Mouse (Mus musculus) liver, embryonic 14.5 days (tissue): ENCODE measurements around the gene Mras. TPM values are rescaled to one million over a fixed set of nuclear protein-coding genes. Genes with fewer than 3 reads are reported as not detected.

ENCODE experiments used
- ATAC-seq: fragments of 200-750 bp; cut with Nextera tagmentation; 2 replicates; pipeline ENCODE4 v1.8.0; 2017; ENCODE audit warnings: moderate number of reproducible peaks, mild to moderate bottlenecking, moderate library complexity; ENCODE audit not compliant: insufficient read depth
- DNase-seq, 3 experiments: peaks; one replicate each; pipeline ENCODE4 v3.0.0-alpha.2; 2012 to 2013; ENCODE audit warnings: low read depth in 3 of 3, low spot score in 3 of 3
- H3K27ac ChIP-seq: fragments of 300-500 bp; sonication (generic); 2 replicates; pipeline ENCODE4 v1.5.1; 2014; ENCODE audit warnings: moderate library complexity, mild to moderate bottlenecking, control low read depth, inconsistent platforms
- H3K27me3 ChIP-seq: fragments of 300-500 bp; sonication (generic); 2 replicates; pipeline ENCODE4 v1.6.1; 2014; ENCODE audit warnings: mild to moderate bottlenecking, low read length, moderate library complexity; ENCODE audit not compliant: control insufficient read depth, insufficient read depth
- H3K36me3 ChIP-seq: fragments of 300-500 bp; sonication (generic); replicated peaks from 2 replicates; pipeline ENCODE4 v1.6.1; 2014; ENCODE audit warnings: low read depth; ENCODE audit not compliant: control insufficient read depth, insufficient read depth
- H3K4me1 ChIP-seq, 2 experiments: fragments of 200-500 bp in 1 of 2; fragments of 300-500 bp in 1 of 2; sonication (generic) in 1 of 2; replicated peaks; 2 replicates each; pipeline ENCODE4 v1.6.1; 2012 to 2014; ENCODE audit warnings: antibody characterized with exemption in 1 of 2, inconsistent platforms in 1 of 2, low read length in 1 of 2; ENCODE audit not compliant: control insufficient read depth in 2 of 2, insufficient read depth in 2 of 2
- H3K4me2 ChIP-seq: fragments of 300-500 bp; sonication (generic); 2 replicates; pipeline ENCODE4 v1.6.1; 2014; ENCODE audit warnings: low read depth, mild to moderate bottlenecking, control low read depth, moderate library complexity
- H3K4me3 ChIP-seq, 2 experiments: fragments of 200-500 bp in 1 of 2; fragments of 300-500 bp in 1 of 2; sonication (generic) in 1 of 2; 2 replicates each; pipeline ENCODE4 v1.5.1; 2012 to 2014; ENCODE audit warnings: low read depth in 2 of 2, low read length in 2 of 2, mild to moderate bottlenecking in 2 of 2, control low read depth in 1 of 2, inconsistent platforms in 1 of 2, moderate library complexity in 1 of 2; ENCODE audit not compliant: insufficient read depth in 1 of 2
- H3K9ac ChIP-seq: fragments of 300-500 bp; sonication (generic); replicated peaks from 2 replicates; pipeline ENCODE4 v1.6.1; 2014; ENCODE audit warnings: mild to moderate bottlenecking, control low read depth, moderate library complexity
- H3K9me3 ChIP-seq: fragments of 300-500 bp; sonication (generic); 2 replicates; pipeline ENCODE4 v1.6.1; 2016; ENCODE audit warnings: low read length, mixed read lengths; ENCODE audit not compliant: control insufficient read depth
- CTCF ChIP-seq: IDR thresholded peaks from 2 replicates; pipeline ENCODE4 v1.5.1; 2016; ENCODE audit warnings: antibody characterized with exemption, low read depth, control low read depth
- EP300 ChIP-seq: IDR thresholded peaks from 2 replicates; pipeline ENCODE4 v1.6.1; 2016; ENCODE audit warnings: antibody characterized with exemption, low read depth
- WGBS: fragments of 180-500 bp; shearing (Covaris S2); extraction: QIAGEN DNeasy Blood & Tissue Kit; methylation state at CpG from one replicate; pipeline ENCODE4 v1.1.7; 2014; ENCODE audit not compliant: insufficient replicate concordance; 5-methylcytosine and 5-hydroxymethylcytosine counted together
- polyA plus RNA-seq, 2 experiments: library from polyadenylated mRNA; depleted of rRNA in 1 of 2; stranded (reverse) in 1 of 2; unstranded in 1 of 2; fragments of >200 nt; fragmentation: Nextera tagmentation in 1 of 2; extraction: Ambion mirVana in 1 of 2; gene quantifications; 2 replicates each; pipeline versions ENCODE4 v1.2.1 to v1.2.3; 2012 to 2014

Mras gene
- polyA plus RNA-seq, 2 experiments = 2.7 to 3.5 TPM

DNA sequence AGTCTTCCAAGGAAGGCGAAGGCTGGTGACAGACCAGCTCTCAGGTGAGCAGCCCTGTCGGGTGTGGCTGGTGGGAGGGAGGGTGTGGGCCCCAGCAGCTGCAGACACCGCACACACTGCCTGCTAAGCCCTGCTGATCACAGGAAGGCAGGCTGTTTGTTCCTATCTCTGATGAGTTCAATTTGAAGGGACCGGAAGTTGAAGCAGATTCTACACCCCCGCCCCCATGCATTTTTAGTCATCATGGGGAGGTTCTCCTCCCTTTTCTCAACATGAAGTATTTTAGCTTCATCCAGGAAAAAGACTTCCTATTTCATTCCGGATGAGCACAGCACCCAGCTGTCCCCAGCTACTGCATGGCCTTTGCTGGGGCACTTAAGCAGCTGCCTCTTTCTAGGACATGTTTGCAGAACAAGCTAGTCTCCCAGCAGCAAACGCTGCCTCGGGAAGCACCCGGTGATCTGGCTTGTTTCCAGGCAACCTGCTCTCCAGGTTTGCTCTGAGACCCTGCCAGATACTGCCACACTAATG lies 42.1 kb upstream of the Mras start:
- Histone ChIP-seq H3K9ac (no peak overlapping the region), H3K4me1 (peaks cover 0 to 2% of the 10 kb centered on the region in 2 experiments; a peak in 2 of 4 replicates), H3K27me3 (no peaks in the 10 kb centered on the region), H3K27ac (no peak overlapping the region), H3K4me3 (no peak overlapping the region), H3K4me2 (no peak overlapping the region), H3K36me3 (peaks cover 2% of the 10 kb centered on the region), H3K9me3 (no peaks in the 10 kb centered on the region)
- DNase-seq (no peak), ATAC-seq (peak; percentile 21; the same call in 1 of the 2 replicates)
- TF ChIP-seq EP300 (no peak), CTCF (no peak)
- 51% methylated on average over 9 of the region's 9 CpGs for WGBS

DNA sequence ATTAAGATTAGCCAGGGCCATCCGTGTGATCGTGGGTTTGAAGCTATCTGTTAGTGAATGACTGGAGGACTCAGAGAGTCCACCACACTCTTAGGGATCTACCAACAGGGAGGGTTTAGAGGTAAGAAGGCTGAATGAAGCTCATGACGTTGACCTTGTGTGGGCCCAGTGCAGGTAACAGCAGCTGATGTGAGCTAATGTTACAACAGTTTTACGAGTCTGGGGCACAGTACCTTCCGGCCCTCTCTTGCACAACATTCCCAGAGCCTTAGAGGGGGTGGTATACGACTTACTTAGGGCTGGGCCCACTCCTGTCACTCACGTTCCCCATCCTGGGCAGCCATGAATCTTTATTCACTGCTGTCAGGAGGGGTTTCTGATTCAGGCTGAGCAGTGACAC lies 34.2 kb upstream of the Mras start:
- Histone ChIP-seq H3K36me3 (no peaks in the 10 kb centered on the region), H3K4me2 (no peak overlapping the region)
- ATAC-seq = no peak

DNA sequence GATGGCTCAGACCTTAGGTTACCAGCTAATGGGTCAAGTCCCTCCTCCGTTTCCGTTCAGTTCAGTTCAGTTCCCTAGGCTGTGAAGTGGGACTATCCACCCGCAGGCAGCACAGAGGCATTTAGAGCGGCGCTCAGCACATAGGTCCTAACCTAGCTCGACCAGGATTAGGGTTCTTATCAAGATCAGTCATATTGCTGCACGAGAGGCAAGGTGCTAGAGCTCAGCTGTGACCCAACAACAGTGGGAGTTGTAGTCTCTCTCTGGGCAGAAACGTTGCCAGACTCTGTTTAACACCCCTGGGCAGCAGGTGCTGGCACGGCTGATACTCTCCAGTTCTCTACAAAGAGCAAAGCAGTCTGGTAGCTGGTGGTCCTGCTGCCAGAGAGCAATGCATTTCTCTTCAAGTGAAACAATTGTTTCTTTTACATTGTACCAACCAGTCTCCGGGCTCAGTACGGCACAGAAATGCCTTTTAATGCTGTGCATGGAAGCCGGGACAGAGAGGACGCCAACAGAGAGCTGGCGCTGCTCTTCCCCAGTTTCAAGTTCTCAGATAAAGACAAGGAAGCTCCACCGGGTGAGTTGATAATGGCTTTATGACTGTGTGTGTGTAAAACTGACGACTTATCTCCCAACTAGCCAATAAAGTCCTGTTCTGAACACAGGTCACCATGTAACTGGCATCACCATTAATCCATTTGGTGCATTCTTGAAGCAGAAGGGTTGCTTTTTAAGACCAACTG lies 33.3 kb upstream of the Mras start:
- DNase-seq = peak in 1 of 3 experiments; percentile 14
- Histone ChIP-seq H3K27ac (no peak overlapping the region), H3K9me3 (no peaks in the 10 kb centered on the region), H3K27me3 (no peaks in the 10 kb centered on the region), H3K9ac (no peak overlapping the region), H3K36me3 (no peaks in the 10 kb centered on the region), H3K4me3 (peak overlapping the region; percentile 10 to 14; a peak in 3 of 4 replicates), H3K4me1 (peaks cover 3 to 15% of the 10 kb centered on the region in 2 experiments; a peak in 3 of 4 replicates), H3K4me2 (peak overlapping the region; percentile 51)
- TF ChIP-seq EP300 = no peak
- no peak for TF ChIP-seq CTCF
- peak; percentile 76 for ATAC-seq
- 23% methylated on average over 16 of the region's 16 CpGs for WGBS

More for the DNA sequence above, 34.2 kb upstream of the Mras start:
- Histone ChIP-seq H3K9me3 (no peaks in the 10 kb centered on the region), H3K27ac (no peak overlapping the region), H3K4me3 (no peak overlapping the region), H3K27me3 (no peaks in the 10 kb centered on the region), H3K9ac (no peak overlapping the region), H3K4me1 (peaks cover 3 to 15% of the 10 kb centered on the region in 2 experiments; a peak in 3 of 4 replicates)
- no peak for DNase-seq
- 64% methylated on average over 7 of the region's 7 CpGs for WGBS
- TF ChIP-seq EP300 (no peak), CTCF (no peak)

DNA sequence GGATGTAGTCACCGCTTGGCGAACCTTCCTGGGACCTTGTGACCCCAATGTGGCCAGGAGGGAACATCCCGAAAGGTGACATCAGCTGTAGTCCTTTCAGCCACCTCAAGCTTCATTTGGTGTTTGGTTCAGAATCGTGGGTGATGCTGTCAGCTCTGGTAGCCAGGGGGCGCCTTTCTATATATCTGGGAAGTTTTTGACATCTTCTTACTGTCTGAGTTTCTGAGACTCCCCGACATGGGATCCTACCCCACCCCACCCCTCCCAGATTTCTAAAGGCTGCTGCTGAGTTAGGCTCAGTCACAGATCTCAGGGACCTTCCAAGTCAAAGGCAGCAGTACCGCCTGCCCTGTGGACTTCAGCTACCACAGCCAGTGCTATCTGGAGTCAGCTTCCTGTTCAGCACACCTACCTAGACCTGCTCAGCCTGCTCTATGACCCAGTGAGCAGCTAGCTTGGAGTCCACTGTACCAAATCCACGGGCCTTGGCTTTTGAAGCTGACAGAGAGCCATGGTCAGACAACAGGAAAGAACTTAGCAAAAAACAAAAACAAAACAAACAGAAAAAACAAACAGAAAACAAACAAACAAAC lies 32.6 kb upstream of the Mras start:
- no peaks in the 10 kb centered on the region for H3K9me3 ChIP-seq
- peak overlapping the region; percentile 51 for H3K4me2 ChIP-seq
- DNase-seq (peak in 1 of 3 experiments; percentile 12), ATAC-seq (peak; percentile 22; the same call in 1 of the 2 replicates)
- 43% methylated on average over 8 of the region's 8 CpGs for WGBS
- TF ChIP-seq CTCF (peak; percentile 51; the same call in 1 of the 2 replicates), EP300 (no peak)
- no peaks in the 10 kb centered on the region for H3K36me3 ChIP-seq
- H3K27me3 ChIP-seq = no peaks in the 10 kb centered on the region
- H3K4me1 ChIP-seq = peaks cover 3 to 15% of the 10 kb centered on the region in 2 experiments; a peak in 3 of 4 replicates
- H3K4me3 ChIP-seq = no peak overlapping the region; a peak in 2 of 4 replicates
- H3K9ac ChIP-seq = no peak overlapping the region
- H3K27ac ChIP-seq = no peak overlapping the region

DNA sequence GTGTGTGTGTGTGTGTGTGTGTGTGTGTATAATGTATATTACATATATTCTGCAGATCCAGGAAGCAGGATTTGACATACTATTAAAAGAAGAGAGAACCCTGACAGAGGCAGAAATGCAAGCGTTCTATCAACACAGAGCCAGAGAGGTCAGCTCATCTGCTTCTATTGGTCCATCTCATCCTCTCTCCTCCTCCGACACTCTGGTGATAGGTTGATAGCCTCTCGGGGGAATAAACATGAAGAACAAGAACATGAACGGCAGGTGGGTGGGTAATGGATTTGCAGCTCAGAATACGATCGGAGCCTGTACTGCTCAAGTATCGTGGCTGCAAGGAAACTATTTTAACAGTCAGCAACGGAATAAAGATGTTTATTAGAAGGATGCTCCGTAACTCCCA lies 31.4 kb upstream of the Mras start:
- H3K36me3 ChIP-seq = no peaks in the 10 kb centered on the region

More for the DNA sequence above, 31.4 kb upstream of the Mras start:
- TF ChIP-seq CTCF (no peak), EP300 (no peak)
- no peaks in the 10 kb centered on the region for H3K27me3 ChIP-seq
- H3K4me1 ChIP-seq = peaks cover 3 to 15% of the 10 kb centered on the region in 2 experiments; a peak in 3 of 4 replicates
- H3K9me3 ChIP-seq = no peaks in the 10 kb centered on the region
- no peak overlapping the region for H3K9ac ChIP-seq
- no peak for ATAC-seq
- no peak overlapping the region for H3K4me2 ChIP-seq
- no peak overlapping the region for H3K4me3 ChIP-seq
- no peak for DNase-seq
- no peak overlapping the region for H3K27ac ChIP-seq
- WGBS = 79% methylated on average over 9 of the region's 9 CpGs
